Mouse (Mus musculus) liver (tissue): Measurements from ENCODE around the gene Myo5c.
"Not testable (repeated sequence)": the region's sequence is repeated elsewhere in the genome, so short reads cannot be mapped to it uniquely, and the experiment has no call there.

Experiments used
- DNase-seq: peaks from one replicate; pipeline ENCODE4 v3.0.0-alpha.2; 2020; ENCODE audit warnings: mixed read lengths

The Myo5c gene

DNA sequence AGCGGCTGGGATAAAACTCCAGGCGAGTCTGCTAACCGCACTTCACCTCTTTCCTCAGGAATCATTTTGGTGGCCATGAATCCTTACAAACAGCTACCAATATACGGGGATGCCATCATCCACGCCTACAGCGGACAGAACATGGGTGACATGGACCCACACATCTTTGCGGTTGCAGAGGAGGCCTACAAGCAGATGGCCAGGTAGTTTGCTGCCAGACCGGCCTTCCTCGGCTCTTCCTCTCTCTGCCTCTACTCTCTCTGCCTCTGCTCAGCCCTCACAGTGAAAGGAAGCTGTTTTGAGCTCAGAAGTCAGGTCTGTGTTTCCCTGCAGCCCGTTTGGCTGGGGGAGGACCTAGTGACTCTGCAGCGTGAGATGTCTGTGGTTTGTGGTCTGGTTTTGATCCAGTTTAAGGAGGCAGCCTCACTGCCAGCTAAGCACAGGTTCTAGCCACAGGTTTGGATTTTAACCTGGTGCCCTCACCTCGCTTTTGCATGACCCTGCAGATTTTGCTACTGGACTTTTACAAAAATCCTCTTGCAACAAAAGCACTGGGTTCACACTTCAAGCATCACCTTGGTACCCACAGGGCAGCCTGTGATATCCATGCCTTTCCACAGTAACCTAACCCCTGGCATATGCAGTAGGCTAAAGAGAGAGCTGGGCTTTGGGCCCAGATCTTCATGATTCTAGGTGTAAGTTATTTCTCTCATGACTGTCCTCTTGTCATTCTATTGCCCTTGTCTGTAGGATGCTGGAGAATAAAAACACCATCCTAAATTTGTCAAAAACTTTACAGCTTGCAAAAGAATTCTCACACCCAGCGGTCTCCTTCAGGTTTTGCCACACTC lies 14.5 kb downstream of the Myo5c start:
- no peak for DNase-seq

DNA sequence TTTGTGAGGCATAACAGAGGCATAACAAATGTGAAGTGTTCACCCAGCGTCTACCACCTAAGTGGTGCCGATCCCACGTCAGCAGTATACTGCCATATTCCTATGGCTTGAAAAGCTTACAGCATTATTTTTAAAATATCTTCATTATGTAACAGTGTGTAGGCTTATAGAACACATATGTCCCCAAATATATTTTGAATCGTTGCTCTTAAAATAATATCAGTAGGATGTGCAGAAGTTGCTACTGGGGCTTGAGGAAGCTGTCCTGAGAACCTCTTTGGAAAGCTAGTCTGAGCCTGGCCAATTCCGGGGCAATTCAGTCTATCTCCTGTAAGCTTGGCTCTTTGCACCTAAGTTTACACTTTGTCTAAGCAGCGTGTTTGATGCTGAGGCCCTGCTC lies 16.1 kb downstream of the Myo5c start:
- no peak for DNase-seq

DNA sequence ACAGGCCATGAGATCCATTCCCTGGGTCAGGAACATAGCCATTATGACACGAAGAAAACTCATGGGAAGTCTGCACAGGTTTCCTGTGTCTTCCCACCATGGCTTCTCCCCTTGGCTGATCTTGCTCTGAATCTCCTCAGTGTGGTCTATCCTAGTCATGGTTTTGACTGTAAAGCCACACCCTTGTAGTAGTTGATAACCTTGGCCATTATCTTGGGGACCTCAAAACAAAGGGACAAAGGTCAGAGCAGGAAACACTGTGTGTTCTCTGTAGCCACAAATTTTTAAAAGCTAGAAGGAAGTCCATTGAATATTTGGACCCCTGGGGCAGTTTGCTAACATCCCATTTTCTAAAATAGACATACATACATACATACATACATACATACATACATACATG lies 16.5 kb downstream of the Myo5c start:
- DNase-seq, result no peak

DNA sequence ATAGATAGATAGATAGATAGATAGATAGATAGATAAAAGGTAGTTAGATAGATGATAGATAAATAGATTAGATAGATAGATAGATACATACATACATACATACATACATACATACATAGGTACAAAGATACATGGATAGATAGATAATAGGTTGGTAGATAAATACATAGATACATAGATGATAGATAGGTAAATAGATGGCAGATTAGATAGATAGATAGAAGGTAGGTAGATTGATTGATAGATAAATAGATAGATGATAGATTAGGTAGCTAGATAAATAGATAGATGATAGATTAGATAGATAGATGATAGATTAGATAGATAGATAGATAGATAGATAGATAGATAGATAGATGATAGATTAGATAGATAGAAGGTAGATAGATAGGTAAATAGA lies 17.1 kb downstream of the Myo5c start:
- no peak for DNase-seq

DNA sequence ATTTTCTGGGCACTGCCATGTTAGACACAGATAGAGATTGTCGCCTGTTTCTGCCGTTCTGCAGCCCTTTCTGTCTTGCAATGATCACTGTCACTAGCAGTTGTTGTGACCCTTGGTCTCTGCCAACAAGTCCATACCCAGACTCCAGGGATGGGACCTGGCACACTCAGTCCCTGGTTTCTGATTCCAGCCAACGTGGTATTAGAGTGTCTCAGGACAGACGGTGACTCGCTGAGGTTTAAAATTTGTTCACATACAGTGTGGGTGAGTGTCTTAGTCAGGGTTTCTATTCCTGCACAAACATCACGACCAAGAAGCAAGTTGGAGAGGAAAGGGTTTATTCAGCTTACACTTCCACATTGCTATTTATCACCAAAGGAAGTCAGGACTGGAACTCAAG lies 21.3 kb downstream of the Myo5c start:
- not testable (repeated sequence) for DNase-seq

DNA sequence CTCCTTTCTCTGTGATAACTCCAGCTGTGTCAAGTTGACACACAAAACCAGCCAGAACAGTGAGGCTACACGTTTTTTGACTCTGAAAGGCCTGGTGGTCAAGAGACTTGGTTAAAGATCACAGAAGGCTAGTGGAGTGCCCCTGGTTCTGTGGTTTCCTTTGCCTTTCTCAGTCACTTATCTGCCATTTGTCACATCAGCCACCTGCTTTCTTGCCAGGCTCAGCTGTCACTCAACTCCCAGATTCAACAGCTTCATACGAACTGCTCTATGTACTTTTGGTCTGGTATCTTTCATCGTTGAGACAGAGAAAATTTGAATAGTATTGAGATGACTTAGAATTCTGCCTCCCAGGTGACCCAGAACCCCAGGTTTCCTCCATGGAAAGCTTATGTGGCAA lies 21.9 kb downstream of the Myo5c start:
- DNase-seq, result no peak

DNA sequence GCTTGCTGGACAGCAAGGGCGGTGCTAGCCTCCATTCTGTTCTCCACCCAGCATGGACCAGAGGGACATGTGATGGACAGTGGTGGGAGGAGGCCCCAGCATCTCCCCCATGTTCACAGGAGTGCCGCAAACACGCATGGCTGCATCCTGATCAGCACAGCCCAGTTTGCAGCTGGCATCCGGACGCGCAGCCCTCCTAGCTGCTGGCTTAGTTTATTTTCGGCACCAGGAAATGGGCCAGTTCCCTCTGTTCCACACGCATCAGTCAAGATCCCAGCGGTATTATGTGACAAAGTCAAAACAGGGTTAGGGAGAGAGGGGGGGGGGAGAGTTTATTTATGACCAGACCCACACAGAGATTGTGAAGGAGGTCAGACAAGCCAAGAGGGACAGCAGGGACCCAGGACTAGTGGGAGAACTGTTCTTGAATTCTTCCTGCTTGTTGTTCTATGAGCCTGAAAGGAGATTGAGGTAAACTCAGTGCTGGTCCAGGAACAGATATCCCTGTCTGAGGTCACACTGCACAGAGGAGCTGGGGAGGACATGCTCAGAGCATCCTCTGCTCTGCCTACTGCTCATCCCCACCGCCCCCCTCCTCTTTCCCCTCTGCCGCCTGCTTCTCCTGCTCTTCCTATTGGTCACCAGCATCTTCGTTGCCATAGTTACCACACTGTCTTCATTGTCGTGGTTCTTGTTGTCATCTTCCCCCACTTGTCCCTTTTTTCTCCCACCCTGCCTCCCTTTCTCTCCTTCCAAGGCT lies 22.6 kb downstream of the Myo5c start:
- no peak for DNase-seq

DNA sequence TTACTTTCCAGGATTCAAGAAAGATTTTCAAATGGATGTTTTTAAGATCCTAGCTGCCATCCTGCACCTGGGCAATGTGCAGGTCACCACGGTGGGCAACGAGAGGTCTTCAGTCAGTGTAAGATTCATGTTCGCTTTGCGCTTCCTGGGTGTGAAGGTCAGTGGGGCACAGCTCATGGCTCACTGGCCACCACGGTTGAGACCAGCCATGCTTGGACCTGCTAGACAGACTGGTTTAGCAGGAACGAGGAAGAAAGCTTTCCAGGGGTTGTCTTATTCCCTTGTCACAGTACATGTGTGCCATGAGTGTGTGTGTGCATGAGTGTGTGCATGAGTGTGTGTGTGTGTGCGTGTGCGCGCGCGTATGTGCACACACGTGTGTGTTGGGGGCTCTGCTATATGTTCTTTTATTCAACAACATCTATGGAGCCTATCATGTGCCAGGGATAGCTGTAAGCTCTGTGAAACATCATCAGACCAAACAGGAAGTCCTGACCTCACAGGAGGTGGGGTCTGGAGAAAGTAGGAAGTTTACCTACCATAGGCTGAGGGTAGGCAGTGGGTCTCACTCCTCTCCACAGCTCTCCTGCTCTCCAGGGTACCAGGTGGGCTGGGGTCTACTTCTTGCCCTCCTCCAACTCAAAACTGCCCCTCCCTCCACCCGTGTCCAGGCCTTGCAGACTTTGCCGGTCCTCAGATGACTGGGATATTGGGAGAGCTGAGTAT lies 24.2 kb downstream of the Myo5c start:
- no peak for DNase-seq

DNA sequence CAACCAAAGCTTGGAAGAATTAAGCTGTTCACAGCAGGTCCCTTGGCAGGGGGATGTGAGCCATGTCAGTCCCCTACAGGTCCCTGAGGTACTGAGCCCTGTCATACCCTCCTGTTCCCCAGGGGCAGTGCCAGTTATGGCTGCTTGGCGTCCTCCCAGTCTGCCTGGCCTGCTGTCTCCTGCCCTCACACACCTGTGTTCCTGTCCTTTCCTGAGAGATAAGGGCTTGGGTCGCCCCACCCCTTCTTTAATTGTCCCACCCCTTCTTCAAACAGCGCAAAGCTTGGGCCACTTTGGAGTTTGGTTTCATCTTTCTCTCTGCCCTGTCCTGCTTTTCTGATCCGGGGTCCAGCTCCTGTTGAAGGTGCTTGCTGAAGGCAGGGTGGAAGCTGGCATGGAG lies 27.0 kb downstream of the Myo5c start:
- DNase-seq, result no peak

DNA sequence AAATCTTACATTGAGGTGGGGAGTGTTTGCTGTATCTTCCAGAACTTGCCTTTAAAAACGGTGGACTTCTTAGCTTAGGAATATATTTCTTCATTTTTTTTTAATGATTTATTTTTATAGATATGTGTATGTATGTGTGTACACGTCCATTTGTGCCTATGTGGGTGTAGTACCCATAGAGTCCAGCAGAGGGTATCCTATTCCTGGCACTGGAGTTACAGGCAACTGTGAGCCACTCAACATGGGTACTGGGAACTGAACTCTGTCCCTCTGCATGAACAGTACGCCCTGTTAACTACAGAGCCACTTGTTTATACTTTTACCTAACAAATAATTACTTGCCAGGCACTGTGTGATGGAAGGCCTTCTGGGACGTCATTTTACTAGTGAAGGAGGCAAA lies 27.8 kb downstream of the Myo5c start:
- DNase-seq, result no peak

DNA sequence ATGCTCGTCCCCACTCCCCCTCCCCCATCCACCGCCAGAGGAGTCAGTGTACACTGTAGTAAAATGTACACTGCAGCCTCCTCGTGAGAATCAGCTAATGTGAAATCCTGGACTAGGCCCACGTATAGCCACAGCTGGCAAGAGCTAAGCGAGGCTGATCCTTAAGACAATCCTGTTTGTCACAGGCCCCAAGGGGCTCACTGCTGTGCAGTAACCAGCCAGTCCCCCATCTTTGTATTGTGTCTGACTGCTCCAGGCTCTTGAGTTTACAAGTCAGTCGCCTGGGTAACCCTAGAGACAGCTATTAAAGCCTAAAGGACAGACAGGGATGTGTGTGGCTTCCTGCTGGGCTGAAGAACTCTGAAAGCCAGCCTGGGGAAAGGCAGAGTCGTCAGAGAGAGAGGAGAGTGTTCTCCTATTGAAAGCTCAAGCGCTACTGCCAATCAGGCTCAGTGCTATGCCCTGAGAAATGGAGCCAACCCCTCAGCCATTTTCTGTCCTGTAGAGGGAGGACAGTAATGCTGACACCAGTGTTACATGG lies 29.6 kb downstream of the Myo5c start:
- DNase-seq, result peak; percentile 18

DNA sequence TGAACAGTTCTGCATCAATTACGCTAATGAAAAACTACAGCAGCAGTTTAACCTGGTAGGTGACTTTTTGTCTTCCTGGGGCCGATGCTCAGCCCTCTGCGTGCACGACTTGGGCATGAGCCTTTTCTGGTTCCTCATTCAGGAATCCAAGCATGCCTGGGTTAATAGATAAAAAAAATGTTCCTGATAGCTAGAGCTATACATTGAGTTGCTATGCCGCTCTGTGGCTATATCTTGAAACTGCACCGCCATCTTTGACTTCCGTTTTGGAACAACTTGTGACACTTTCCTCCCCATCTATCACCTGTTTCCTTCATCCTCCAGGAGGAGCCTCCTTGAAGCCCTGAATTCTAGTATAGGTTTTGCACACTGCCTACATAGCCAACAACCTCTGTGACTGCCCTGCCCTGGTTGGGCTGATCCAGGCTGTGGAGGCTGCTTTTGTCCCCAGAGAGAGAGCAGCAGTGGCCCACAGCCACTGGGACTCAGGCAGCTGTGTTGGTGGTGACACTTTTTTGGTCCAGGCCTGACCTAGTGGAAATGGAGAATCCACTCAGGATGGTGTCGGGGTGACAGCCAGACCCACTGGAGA lies 30.5 kb downstream of the Myo5c start:
- DNase-seq, result no peak

DNA sequence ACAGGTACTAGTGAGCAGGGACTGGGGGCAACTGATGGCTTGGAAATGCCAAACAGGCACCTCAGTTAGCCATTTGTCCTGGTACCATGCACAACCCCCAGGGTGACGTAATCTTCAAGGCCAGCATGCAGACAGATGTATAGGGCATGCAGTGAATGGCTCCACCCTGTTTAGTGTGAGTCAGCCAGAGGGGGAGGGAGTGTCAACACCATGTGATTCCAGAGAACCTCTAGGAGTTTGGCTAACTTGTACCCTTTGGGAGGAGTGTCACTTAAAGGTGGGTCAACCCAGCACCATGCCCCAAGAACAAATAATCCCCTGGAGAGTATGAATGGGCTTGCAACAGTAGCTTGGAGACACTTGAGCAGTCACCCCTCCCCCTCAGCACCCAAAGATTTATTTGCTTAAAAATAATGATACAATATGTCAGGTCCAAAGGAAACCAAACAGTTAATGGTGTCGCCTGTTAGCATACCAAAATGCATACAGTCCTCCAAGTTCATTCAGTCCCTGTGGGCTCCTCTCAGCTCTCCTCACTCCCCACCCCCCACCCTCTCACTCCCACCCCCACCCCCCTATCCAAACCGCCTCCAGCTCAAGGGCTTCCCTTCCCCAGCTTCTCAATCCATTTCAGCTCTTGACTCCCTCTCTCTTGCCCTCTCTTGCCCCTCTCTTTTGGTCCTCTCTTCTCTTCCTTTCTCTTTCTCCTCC lies 32.3 kb downstream of the Myo5c start:
- no peak for DNase-seq

DNA sequence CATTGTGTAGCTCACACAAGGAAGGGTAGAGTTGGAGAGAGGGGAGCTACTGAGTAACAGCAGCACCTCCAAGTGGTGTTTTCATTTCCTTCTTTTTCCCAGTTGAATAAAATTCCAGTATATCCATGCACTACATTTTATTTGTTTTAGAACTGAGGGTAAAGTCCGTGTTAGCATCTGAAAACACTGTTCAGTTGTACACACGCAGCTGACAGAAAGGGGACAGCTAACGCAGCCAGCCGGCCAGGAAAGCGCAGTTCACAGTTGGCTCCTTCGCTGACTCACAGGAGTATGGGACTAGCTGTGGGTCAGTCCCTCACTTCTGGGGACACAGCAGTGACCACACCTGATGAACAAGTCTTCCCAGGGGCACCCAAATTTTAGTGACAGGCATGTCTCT lies 35.3 kb downstream of the Myo5c start:
- no peak for DNase-seq

DNA sequence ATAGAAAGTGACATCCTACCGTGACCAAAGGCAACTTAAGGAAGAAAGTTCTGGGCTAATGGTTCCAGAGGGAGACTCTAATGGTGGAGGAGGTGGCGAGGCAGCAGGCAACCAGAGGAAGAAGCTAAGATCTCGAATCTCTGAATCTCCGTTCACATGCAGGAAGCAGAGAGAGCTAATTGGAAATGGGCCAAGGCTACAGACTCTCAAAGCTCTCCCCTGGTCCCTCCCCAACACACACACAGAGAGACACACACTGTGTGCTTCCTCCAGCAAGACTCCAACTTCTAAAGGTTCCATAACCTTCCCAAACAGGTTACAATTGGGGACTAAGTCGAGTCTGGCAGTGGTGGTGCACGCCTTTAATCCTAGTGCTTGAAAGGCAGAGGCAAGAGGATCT lies 38.6 kb downstream of the Myo5c start:
- DNase-seq, result no peak

DNA sequence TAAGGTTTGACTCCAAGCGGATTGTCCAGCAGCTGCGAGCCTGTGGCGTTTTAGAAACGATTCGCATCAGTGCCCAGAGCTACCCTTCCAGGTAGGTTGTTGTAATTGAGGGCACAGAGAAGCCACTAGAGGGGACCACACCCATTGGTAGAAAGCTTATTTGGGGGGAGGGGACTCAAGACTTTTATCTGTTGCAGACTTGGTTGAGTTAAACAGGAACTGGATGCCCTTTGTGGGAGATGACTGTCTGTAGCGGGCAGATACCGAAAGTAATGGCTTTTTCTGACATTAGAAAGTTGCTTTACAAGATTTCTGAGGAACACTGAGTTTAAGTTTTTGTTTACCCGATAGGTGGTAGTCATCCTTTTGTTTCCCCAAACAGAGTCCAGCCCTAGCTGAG lies 39.7 kb downstream of the Myo5c start:
- no peak for DNase-seq

DNA sequence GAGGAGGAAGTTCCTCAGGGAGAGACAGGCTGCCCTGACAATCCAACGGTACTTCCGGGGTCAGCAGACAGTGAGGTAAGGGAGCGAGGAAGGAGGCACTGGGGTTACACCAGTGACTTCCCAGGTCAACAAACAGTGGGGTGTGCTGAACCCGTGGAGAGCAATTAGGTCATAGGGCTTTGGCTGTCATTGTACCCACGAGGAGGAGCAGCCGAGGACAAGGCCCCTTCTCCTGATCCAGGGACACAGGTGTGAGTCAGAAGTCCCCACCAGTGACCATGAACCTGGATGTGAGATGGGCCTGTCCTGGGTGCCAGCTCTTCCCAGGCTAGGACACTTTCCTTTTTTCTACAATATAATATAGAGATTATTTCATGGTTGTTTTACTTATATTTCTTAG lies 41.8 kb downstream of the Myo5c start:
- no peak for DNase-seq

DNA sequence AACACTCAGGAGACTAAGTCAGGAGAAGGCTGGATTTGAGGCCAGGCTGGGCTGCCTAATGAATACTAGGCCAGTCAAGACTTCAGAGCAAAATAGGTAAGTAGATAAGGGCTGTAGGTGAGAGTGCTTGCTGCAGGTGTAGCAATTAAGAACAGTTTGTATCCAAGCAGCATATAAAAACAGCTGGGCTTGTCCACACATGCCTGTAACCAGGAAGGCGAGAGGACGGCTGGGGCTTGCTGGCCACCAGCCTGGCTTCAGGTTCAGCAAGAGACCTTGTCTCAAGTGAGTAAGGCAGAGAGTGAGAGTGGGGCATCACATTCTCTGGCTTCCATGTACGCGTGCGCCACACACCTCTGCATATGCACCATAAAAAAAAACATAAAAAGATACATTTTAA lies 42.7 kb downstream of the Myo5c start:
- DNase-seq, result no peak

DNA sequence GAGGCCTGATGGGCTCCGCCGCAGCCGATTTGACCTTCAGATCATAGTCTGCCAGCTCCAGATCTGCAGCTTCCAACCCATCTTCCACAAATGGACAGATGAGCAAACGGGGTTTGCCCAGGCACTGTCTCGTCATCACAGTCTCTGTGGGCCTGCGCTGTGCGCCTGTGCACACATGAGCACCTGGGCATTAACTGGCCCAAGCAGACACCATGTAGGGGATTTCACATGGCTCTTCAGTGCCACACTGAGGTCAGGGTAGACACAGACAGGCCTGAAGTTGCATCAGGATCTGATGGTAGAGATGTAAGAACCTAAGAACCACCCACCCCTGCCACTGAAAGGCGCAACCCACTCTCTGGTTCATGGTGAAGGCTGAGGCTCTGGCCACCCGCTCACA lies 43.2 kb downstream of the Myo5c start:
- no peak for DNase-seq

DNA sequence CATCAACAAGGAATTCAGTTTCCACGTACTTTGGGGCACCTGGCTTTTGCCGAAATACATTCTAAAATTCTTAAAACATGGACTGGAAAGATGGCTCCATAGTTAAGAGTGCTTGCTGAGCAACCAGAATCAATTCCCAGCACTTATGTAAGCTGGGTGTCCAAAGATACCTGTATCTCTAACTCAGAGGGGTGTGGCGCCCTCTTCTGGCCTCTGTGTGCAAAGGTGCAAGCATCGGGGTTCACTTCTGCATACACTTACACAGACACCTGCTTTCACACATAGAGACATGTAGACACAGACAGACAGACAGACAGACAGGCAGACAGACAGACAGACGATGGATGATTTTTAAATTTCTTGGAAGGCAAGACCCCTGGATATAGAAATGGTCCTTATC lies 49.0 kb downstream of the Myo5c start:
- DNase-seq, result peak; percentile 50

DNA sequence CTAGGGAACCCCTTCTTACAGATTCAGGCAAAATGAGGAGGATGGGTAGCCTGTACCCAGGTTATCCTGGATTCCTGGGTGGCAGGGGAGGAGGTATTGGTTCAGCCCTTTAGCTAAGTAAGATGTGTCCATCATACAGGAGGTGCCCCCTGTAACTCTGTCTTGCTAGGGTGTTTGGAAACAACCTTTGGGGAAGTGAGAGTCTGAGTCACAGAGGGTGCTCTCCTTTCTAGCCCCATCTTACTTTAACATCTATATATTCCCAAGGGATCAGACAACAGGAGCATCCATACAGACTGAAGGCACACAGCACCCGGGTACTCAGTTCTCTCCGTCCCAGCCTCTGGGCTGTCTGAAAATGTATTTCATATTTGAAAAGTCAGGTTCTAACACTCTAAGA lies 50.4 kb downstream of the Myo5c start:
- no peak for DNase-seq

DNA sequence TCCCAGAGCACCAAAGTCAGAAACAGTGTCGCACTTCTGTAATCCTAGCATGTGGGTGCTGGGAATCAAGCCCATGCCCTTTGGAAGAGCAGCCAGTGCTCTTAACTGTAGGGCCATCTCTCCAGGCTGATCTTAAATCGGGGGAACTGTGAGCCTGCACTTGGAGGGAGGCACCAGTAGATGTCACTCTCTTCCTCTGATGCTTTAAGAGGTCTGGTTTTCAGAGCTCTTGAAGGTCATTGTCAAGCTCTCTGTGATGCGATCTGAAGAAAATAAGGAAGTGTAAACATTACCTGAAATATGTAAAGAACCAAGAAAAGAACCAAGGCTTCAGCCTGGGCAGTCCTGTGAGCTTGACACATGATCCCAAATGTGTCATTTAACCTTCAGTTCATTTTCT lies 51.0 kb downstream of the Myo5c start:
- peak; percentile 16 for DNase-seq
